Mouse (Mus musculus) urinary bladder, adult 2 months (tissue): ENCODE measurements around the gene Fbxl8. TPM values are rescaled to one million over a fixed set of nuclear protein-coding genes. Genes with fewer than 3 reads are reported as not detected.

Experiments
- DNase-seq: peaks from one replicate; pipeline ENCODE4 v3.0.0; 2022; ENCODE audit warnings: low spot score
- polyA plus RNA-seq: library from polyadenylated mRNA; depleted of rRNA; stranded (reverse); fragments of >200 nt; gene quantifications from 2 replicates; pipeline ENCODE4 v1.2.3, GENCODE M21; 2012

Gene Fbxl8
- polyA plus RNA-seq, 1 experiment, result 9.1 TPM

DNA sequence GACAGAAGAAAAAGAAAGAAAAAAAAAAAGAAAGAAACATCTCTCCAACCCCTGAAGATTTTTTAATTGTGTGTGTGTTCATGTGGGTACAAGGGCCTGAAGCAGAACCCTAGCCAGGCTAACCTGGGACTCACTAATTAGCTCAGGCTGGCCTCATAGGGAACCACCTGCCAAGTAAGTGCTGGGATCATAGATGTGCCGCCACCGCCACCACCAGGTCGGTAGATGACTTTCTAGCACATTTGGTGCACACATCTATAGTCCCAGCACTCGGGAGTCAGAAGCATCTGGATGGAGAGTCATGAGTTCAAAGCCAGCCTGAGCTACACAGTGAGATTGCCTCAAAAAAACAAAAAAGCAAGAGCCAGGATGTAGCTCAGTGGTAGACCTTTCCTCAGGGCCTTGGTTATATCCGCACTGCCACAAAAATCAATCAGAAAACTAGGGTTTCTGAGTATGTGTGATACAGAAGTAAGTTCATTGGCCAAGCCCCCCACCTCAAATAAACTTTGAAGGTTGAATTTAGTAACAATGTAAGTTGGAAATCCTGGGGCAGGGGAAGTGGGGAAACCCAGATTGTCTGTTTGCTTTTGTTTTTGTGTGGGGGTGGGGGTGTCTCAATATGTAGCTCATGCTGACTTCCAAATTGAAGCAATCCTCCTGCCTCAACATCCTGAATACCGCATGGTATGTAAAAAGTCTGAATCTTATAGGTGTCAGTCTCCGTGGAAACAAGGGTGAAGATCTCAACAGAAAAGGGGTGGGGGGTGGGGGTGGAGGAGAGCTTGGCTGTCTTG lies 6.9 kb upstream of the Fbxl8 start:
- no peak for DNase-seq

DNA sequence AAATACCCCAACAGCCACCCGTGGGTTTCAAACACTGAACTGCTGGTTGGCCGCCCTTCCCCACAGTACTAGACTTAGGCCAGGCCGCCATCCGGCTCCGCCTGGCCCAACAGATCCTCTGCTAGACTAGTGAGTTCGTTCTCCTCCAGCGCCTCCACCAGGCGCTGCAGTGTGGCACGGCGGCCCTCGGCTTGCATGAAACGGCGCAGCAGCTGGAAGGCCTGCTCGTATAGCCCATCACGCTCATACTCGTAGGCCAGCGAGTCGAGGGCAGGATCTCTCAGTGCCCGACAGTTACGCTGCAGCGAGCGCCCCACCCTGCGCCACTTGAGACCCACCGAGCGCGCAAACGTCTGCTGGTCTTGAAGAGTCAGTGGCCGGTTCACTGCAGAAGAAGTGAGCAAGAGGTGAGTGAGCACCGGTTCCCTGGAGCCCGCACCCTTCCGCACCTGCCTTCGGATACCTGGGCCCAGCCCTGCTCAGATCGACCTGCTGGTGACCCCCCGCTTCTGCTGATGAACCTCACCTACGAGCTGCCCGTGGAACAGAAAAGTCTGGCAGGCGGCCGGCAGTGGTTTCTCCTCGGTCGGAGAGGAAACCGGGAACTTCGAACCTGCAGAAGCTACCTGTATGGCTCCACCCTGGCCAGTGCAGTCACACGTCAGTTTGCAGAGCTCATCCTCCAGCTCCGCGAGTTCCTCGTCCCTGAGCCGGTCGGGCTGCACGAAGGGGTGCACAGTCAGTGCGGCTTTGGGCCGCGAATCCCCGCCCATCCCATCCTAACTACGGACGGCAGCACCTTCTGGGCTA lies 5.3 kb upstream of the Fbxl8 start:
- DNase-seq, result no peak

DNA sequence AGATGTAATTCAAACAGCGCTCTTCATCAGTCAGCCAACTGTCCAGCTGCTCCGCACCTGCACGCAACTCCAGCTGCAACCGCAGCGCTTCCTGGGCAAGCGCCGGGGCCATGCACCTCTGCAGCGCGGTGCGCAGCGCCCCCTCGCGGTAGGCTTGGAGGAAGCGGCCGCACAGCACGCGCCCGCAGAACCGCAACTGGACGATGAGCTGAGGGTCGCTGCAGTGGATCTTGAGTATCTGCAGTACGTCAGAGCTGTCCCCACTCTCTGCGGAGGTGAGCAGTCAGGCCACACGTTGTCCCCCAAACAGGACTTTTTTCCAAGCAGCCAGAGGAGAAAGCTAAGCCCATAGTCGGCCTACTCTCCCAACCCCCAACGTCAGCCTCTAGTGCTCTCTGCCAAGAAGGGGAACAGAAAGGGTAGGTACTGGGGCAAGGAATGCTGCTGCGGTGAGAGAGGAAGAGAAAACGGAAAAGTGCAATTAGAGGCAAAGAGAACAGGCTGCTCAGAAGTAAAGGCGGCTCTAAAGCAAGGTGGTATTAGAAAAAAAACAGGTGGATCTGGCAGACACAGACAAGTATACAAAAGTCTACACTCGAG lies 4.6 kb upstream of the Fbxl8 start:
- DNase-seq, result no peak

DNA sequence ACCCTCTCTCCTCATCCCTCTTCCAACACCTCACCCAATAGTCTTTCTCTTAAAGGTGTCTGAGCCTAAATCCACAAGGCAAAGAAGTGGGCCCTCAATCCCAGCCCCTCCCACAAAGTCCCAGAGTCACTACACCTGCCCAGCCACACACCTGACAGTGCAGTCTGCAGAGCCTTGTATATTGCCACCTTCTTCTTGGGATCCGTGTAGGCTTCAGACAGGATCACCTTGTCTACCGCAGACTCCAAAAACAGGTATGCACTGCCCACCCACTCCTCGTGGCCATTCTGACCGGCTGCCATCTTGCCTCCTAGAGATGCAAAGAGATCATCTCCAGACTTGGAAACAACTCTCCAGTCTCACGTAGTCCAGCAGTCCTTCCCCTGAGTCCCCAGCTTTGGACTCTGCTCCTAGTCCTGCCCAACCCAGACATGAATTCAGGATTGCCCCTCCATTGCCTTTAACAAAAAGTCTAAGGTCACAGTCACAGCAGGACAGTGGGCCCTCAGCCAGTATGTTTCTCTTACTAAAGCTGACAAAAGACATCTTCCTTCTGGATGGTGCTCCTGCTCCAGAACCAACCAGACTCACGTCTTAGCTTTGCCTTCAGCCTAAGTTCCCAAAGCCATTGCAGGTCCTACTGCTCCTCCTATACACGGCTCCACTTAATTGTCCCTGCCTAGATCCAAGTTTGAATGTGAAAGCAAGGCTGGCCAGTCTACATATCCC lies 3.9 kb upstream of the Fbxl8 start:
- no peak for DNase-seq

DNA sequence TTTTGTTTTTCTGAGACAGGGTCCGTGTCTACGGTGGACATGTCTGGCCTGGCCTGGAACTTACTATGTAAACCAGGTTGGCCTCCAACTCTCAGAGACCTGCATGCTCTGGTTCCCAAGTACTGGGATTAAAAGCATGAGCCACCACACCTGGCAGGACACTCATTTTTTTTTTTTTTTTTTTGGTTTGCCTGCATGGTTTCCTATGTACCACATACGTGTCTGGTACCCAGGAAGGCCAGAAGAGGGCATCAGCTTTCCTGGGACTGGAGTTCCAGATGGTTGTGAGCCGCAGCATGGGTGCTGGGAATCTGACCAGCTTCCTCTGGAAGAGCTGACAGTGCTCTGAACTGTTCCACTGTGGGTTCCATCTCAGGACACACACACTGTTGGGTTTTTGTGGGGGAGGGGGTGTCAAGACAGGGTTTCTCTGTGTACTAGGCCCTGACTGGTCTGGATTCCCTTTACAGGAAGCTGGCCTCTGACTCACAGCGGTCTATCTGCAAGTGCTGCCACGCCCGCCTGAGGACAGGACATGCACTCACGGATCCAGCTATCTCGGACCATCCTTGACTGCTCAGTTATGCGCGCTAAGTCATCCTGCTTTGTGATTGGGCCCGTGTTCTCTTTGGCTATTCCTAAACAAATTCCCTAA lies 3.0 kb upstream of the Fbxl8 start:
- DNase-seq, result no peak

DNA sequence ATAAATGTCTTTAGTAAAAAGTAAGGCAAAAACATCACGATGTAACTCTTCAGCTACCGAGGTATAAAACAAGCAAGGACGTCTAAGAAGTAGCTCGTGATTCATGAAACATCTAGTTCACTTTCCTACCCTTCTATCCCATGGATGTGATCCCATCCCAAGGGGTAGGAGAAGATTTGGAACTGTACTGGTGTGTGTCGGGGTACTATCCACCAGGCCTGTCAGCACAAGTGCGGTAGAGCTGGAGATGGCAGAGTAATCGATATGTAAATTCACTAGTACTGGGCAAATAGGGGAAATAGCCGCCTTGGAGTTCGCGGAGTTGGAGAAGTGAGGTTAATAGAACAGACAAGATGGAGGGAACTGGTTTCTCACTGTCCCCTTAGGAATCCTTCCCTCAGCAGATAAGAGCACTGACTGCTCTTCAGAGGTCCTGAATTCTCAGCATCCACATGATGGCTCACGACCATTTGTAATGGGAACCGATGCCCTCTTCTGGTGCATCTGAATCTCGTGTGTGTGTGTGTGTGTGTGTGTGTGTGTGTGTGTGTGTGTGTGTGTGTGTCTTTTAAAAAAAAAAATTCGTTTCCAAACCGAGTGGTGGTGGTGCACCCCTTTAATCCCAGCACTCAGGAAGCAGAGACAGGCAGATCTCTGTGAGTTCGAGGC lies 1.1 kb upstream of the Fbxl8 start:
- DNase-seq, result no peak

DNA sequence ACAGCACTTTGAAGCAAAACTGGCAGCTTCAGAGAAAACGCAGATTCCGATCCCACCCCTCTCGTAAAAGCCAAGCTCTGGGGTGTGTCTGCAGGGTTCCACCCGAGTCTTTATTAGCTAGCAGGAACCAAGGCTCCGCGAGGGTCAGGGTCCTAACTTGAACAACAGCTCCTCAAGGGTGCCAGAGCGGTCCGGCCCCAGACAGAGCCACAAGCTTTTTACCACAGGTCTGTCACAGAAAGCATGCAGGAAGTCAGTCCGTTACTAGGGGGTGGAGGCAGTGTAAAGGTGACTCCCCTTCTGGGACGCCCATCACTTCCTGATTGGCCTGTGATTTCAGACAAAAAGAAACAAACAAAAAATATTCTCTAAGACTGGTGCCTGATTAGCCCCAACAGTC lies 680 bp downstream of the Fbxl8 start:
- DNase-seq, result no peak

DNA sequence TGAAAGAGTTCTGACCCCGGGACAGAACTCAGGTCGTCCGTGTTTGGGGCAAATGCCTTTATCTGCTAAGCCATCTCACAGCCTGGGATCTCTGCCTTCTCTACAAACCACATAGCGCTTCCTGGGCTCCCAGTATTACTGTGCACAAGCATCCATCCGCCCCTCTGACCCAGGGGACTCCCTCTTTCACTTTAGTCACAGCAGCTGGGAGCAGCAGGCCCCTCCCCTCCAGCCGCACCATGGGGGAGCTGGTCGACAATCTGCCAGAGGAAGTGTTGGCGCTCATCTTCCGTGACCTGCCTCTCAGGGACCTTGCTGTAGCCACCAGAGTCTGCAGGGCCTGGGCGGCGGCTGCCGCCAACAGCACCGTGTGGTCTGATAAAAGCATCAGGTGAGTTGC lies 2.3 kb downstream of the Fbxl8 start:
- DNase-seq, result no peak

DNA sequence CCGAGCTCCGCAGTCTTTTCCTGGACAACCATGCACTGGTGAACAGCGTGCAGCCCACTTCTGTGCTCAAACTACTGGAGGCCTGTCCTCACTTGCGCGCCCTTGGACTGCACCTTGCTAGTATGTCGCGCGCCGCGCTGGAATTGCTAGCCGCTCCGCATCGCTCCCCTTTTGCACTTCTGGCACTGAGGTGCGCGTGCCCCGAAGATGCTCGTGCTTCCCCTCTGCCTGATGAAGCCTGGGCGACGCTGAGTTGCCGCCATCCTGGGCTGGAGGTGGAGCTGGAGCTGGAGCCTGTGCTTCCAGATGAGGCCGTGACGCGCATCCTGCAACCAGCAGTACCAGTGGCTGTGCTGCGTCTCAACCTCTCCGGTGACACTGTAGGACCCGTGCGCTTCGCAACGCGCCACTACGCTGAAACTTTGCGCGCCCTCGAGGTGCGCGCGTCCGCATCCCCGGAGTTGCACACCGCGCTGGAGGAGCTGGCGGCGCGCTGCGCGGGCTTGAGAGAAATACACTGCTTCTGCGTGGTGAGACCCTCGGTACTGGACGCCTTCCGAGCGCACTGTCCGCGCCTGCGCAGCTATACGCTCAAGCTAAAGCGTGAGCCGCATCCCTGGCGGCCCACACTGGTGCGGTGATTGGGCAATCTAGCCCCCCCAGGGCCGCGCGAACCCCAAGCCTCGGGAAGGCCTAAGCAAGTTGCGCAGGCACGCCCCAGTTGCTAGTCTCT lies 4.1 kb downstream of the Fbxl8 start:
- DNase-seq, result no peak

DNA sequence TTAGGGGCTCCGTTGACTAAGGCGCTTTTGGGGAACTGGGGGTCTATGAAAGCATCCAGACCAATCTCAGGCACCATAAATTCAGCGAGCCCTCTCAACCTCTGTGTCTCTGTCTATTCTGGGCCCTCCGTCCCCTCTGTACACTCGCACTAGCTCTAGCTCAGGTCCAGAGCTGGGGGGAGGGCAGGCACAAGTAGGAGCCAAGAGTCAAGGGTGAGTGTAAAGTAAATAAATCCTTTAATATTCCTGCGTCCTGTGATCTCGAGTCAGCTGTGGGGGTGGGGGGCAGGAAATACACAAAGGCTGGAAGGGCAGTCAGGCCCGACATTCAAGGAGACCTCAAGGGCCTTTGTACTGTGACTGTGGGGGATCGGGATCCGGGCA lies 4.6 kb downstream of the Fbxl8 start:
- no peak for DNase-seq

DNA sequence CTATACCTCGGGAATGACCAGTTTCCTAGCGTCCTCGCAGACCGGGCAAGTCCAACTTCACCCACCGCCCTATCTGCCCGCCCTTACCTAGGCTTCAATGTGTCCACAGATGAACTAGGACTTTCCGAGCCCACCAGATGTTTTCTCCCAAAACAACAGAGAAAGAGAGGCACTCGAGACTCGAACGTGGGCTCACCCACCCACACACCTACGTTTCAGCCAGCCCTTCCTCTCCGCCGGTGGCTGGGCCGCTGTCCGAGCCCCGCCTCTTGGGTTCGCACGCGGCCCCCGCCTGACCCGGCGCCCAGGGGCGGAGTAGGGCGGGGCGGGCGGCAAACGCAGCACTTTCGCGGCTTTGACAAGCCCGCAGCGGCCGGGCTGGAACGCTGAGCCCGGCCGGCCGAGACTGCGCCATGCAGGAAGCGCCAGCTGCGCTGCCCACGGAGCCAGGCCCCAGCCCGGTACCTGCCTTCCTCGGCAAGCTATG lies 5.1 kb downstream of the Fbxl8 start, which contains the start of gene Hsf4:
Hsf4 (plus strand) TSS at position 341 of the 487 bp plus-strand sequence.
- no peak for DNase-seq

DNA sequence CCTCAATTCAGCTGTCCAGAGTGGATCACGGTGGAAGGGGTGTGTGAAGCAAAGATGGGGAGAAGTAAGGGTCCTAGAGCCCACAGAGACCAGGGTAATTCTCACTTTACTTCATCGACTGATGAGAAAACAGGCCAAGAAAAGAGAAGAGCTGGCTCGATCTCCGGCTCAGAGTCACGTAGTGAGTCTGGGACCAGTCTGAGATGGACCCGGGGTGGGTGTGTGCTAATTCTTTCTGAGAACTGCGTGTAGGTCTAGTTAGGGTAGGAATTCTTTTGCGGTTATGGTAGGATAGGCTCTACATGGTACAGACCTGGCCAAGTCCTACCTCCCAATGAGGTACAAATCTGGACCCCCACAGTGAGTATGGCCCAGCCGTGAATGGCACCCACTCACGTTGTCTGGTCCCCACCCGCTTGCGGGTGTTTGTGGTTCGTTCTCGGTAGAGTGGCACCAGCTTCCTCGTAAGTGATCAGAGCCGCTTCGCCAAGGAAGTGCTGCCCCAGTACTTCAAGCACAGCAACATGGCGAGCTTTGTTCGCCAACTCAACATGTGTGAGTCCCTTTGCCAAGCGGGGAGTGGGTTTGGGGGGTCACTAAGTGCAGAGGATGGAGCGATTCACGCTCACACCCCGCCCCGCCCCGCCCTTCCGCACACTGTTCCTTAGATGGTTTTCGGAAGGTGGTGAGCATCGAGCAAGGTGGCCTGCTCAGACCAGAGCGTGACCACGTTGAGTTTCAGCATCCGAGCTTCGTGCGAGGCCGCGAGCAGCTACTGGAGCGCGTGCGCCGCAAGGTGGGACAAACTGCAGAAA lies 5.9 kb downstream of the Fbxl8 start:
- no peak for DNase-seq

DNA sequence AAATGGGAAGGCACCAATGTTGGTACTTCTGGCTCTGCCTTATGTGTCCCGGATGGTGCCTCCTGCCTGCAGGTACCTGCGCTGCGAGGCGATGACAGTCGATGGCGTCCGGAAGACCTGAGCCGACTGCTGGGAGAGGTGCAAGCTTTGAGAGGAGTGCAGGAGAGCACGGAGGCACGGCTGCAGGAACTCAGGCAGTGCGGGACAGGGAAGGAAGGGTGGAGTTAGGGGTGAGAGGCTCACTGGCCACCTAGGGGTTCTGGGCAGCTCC lies 6.4 kb downstream of the Fbxl8 start:
- no peak for DNase-seq

DNA sequence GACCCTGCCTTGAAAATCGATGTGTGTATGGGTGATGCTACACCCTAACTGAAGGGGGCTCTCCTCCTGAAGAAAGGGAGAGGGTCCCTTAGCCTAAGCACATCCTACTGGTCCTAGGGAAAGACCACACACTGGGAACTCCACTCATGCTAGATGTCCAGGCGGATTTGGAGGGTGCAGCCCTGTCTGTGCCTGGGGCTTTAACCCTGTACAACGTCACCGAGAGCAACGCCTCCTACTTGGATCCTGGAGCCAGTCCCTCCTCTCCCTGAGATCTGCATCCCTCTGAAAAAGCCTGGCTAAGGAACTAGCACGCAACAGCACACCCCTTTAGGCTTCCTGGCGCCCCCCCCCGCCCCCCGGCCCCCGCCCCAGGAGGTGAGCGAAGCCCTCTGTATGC lies 10.9 kb downstream of the Fbxl8 start:
- no peak for DNase-seq

DNA sequence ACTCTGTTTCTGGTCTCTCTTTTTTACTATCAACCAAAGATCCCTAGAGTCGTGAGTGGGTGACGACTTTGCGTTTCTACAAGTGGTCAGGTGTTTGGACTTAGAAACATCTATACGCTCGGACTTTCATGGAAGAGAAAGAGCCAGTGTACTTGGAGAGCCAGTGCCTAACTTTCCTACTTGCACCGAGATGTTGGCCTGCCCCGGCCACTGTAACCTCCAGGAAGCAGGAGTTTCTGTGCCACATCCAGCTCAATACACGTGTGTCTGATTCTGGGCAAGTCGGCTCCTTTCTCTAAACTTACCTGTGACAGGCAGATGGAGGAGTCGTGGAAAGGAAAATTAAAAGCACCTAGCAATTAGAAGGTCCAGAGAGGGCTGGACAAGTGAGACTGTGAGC lies 11.4 kb downstream of the Fbxl8 start, which contains the start of gene Nol3:
Nol3 (plus strand) TSS at position 301 of the 400 bp plus-strand sequence.
- no peak for DNase-seq

DNA sequence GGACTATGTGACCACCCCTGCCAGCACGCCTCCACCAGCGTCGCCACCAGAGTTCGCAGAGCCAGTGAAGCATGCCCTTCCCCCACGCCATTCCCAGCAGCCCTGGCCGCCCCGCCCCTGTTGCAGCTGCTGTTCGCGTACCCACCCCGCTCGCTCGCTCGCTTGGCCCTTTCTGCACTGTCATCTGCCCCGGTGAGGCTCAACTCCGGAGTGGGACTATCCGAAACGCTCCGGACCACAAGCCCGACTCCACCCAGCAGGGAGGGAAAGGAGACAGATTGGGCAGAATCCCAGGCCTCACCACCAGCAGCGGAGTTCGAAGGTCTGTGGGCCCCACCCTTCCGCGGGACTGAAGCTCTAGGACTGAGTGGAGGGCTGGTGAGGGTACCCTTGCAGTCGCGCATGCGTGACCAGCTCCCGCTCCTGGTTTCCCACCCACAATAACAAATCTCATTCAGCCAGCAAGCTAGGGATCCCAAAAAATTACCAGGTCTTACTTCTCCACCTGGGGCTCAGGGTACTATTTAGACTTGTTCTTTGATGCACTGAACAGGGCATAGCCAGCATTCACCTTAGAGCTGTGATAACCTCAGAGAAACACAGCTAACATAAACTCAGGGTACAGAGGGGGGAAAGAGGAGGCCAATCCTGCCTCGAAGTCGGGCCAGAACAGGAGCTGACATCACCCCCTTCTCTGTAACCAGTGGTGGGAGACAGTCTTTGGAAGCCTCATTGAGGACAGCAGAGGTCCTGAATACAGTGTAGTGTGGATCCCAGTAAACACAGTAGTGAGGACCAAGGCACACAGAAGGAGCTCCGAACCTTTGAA lies 12.1 kb downstream of the Fbxl8 start:
- no peak for DNase-seq

DNA sequence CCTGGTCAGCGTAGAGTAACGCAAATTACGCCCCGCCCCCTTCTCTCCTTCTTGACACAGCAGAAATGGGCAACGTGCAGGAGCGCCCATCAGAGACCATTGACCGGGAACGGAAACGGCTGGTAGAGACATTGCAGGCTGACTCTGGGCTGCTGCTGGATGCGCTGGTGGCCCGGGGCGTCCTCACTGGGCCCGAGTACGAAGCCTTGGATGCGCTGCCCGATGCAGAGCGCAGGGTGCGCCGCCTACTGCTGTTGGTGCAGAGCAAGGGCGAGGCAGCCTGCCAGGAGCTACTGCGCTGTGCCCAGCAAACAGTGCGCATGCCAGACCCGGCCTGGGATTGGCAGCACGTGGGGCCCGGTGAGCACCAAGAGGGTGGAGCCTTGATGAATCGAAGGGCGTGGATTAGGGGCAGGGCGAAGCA lies 14.5 kb downstream of the Fbxl8 start:
- peak; percentile 74 for DNase-seq

DNA sequence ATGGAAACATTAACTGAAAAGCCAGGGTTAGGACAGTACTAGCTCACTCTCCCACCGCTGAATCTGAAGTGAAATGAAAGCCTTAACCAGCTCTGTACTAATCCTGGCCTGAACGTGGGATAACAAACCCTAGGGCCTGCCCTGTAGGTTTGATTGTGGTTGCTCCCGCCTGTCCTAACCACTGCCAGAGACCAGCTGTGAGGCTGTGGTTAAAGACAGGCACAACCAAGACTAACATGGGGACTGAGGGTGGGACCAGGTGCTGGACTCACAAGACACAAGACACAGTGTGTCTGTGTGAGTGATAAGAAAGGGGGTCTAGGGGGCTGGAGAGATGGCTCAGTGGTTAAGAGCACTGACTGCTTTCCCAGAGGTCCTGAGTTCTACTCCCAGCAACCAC lies 16.1 kb downstream of the Fbxl8 start:
- DNase-seq, result no peak

DNA sequence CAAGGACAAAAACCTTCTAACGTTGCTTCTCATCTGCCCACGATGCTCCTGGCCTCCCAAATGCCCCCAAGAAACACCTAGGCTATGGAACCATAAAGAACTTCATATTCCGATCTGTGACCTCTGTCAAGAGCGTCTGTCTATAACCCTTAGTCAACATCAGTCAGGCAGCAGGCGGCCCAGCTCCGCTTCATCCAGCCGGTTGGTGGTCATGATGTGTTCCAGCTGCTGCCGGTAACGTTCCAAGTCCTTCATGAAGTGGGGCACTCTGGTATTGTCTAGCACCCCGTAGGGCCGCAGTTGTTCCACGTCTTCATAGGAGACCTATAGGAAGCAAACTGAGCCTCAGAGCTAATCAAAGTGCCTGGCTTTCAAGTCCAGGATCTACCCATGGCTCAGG lies 17.4 kb downstream of the Fbxl8 start:
- no peak for DNase-seq
